Mouse (Mus musculus): ENCODE data around the gene AI854703. TPM values are rescaled to one million over a fixed set of nuclear protein-coding genes. Genes with fewer than 3 reads are reported as not detected.

Gene AI854703
- total and polyA plus RNA-seq, 3 experiments: 0.11 TPM; not detected in 2

DNA sequence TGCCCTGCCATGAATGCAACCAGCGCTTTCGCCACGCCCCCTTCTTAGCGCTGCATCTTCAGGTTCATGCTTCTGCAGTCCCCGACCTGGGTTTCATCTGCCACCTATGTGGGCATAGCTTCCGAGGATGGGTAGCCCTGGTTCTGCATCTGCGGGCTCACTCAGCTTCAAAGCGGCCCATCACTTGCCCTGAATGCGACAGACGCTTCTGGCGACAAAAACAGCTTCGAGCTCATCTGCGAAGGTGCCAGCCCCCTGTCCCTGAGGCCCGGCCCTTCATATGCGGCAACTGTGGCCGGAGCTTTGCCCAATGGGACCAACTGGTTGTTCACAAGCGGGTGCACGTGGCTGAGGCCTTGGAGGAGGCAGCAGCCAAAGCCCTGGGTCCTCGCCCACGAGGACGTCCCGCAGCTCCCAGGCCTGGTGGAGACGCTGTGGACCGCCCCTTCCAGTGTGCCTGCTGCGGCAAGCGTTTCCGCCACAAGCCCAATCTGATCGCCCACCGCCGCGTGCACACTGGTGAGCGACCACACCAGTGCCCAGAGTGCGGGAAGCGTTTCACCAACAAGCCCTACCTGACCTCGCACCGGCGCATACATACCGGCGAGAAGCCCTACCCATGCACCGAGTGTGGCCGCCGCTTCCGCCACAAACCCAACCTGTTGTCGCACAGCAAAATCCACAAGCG lies 29.9 kb upstream of the AI854703 start:
- Histone ChIP-seq H3K27me3 (ENCODE audit: insufficient read depth, low read length) (no peaks in the 10 kb centered on the region; the same call in 1 of the 2 replicates), H3K4me3 (ENCODE audit: low read depth, low read length) (no peak overlapping the region), H3K36me3 (replicated peaks) (no peaks in the 10 kb centered on the region), H3K4me1 (ENCODE audit: insufficient read depth, low read depth, low read length) (no peaks in the 10 kb centered on the region), H3K9me3 (replicated peaks) (no peaks in the 10 kb centered on the region; the same call in 1 of the 2 replicates)
- ATAC-seq (ENCODE audit: extremely low read depth, insufficient number of reproducible peaks, low FRiP score, poor library complexity, severe bottlenecking) (no peak), DNase-seq (ENCODE audit: low spot score) (no peak)
- TF ChIP-seq GATA1 (IDR thresholded peaks at IDR 0.05; ENCODE audit: borderline replicate concordance, low read length) (no peak), GATA2 (IDR thresholded peaks at IDR 0.05; ENCODE audit: borderline replicate concordance, low read depth, low read length) (no peak), CTCF (IDR thresholded peaks at IDR 0.05; ENCODE audit: low read depth, low read length) (no peak), TAL1 (conservative IDR thresholded peaks at IDR 0.05; ENCODE audit: low read depth, low read length) (no peak), POLR2AphosphoS5 (IDR thresholded peaks at IDR 0.05; ENCODE audit: insufficient replicate concordance, low read depth, low read length) (no peak)

- Histone ChIP-seq H3K4me1 (ENCODE audit: insufficient read depth, low read depth, low read length) (no peaks in the 10 kb centered on the region), H3K27me3 (ENCODE audit: insufficient read depth, low read length) (no peaks in the 10 kb centered on the region; the same call in 1 of the 2 replicates), H3K36me3 (replicated peaks) (no peaks in the 10 kb centered on the region), H3K4me3 (ENCODE audit: low read depth, low read length) (no peak overlapping the region), H3K9me3 (replicated peaks) (no peaks in the 10 kb centered on the region; the same call in 1 of the 2 replicates)
- TF ChIP-seq GATA1 (IDR thresholded peaks at IDR 0.05; ENCODE audit: borderline replicate concordance, low read length) (no peak), CTCF (IDR thresholded peaks at IDR 0.05; ENCODE audit: low read depth, low read length) (no peak)
- DNase-seq (ENCODE audit: low spot score) (no peak), ATAC-seq (ENCODE audit: extremely low read depth, insufficient number of reproducible peaks, low FRiP score, poor library complexity, severe bottlenecking) (no peak)
These were observed 29.3 kb upstream of the AI854703 start for GRCm38 (mm10) chr6:48597233-48597625.

DNA sequence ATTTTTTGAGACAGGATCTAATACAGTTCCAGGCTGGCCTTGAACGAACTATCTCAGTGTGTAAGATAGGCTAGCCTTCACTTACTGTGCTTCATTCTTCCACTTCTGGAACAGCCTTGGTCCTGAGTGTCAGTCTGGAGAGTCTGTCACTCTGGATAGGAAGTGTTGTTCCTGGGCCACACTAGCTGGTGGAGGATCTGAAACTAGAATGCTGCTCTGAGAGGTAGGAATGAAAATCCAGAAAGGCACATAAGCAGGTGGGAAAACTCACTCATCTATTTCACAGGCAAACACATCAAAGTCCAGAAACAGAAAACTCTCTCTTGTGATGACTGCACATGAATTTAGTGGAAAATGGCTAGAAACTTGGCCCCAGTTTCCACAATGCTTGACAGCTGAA lies 26.0 kb upstream of the AI854703 start:
- Histone ChIP-seq H3K27me3 (ENCODE audit: insufficient read depth, low read length) (no peaks in the 10 kb centered on the region), H3K9me3 (replicated peaks) (no peaks in the 10 kb centered on the region; the same call in 1 of the 2 replicates), H3K36me3 (replicated peaks) (no peaks in the 10 kb centered on the region), H3K4me1 (ENCODE audit: insufficient read depth, low read depth, low read length) (no peaks in the 10 kb centered on the region), H3K4me3 (ENCODE audit: low read depth, low read length) (no peak overlapping the region)
- DNase-seq (ENCODE audit: low spot score): no peak
- TF ChIP-seq POLR2AphosphoS5 (IDR thresholded peaks at IDR 0.05; ENCODE audit: insufficient replicate concordance, low read depth, low read length) (no peak), GATA2 (IDR thresholded peaks at IDR 0.05; ENCODE audit: borderline replicate concordance, low read depth, low read length) (no peak), TAL1 (conservative IDR thresholded peaks at IDR 0.05; ENCODE audit: low read depth, low read length) (no peak), GATA1 (IDR thresholded peaks at IDR 0.05; ENCODE audit: borderline replicate concordance, low read length) (no peak), CTCF (IDR thresholded peaks at IDR 0.05; ENCODE audit: low read depth, low read length) (no peak)
- ATAC-seq (ENCODE audit: extremely low read depth, insufficient number of reproducible peaks, low FRiP score, poor library complexity, severe bottlenecking): no peak

DNA sequence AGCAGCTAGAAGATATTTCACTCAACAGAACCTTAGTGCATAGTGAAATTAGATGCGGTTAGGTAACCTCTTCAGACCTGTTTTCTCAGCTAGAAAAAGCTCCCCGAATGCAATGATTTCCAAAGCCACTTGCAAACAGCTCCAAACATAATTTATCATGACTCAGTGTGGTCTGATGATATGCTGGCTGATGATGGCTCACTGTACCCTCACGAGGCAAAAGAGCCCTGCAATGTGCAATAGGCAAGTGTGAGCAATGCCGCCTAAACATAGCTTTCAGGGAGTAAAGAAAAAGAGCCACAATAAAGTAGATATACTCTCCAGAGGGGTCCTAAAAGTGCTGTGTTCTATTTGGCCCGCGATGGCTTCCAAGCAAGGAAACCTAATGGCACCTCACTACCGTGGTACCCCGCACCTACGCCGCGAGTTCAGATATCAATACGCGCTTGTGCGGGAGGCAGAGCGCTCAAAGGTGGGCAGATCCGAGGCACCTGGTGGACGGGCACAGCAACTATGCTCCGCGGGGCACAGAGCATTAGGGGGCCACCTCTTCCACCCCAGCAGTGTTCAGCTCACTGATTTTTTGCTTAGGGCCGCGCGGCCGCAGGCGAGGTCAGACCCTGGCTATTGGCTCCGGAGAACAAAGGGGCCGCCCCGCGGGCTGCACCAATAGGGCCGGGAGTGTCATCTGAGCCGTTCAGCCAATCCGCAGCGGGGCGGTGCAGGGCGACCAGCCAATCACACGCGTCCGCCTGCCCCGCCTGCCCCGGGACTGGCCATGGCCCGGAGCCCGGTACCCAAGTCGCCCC lies 25.1 kb upstream of the AI854703 start, which contains the start of gene Zfp775:
Gene Zfp775, plus strand, starts transcription at position 793 of the 809 bp plus-strand sequence.
- TF ChIP-seq TAL1 (conservative IDR thresholded peaks at IDR 0.05; ENCODE audit: low read depth, low read length) (no peak), CTCF (IDR thresholded peaks at IDR 0.05; ENCODE audit: low read depth, low read length) (no peak), GATA2 (IDR thresholded peaks at IDR 0.05; ENCODE audit: borderline replicate concordance, low read depth, low read length) (no peak), POLR2AphosphoS5 (IDR thresholded peaks at IDR 0.05; ENCODE audit: insufficient replicate concordance, low read depth, low read length) (no peak), GATA1 (IDR thresholded peaks at IDR 0.05; ENCODE audit: borderline replicate concordance, low read length) (no peak)
- Histone ChIP-seq H3K4me3 (ENCODE audit: low read depth, low read length) (no peak within 1 kb of the TSS), H3K9me3 (replicated peaks) (no peaks in the 10 kb centered on the region; the same call in 1 of the 2 replicates), H3K36me3 (replicated peaks) (no peaks in the 10 kb centered on the region), H3K27me3 (ENCODE audit: insufficient read depth, low read length) (no peaks in the 10 kb centered on the region), H3K4me1 (ENCODE audit: insufficient read depth, low read depth, low read length) (no peaks in the 10 kb centered on the region)
- ATAC-seq (ENCODE audit: extremely low read depth, insufficient number of reproducible peaks, low FRiP score, poor library complexity, severe bottlenecking) (no peak), DNase-seq (ENCODE audit: low spot score) (no peak)

- Histone ChIP-seq H3K27me3 (ENCODE audit: insufficient read depth, low read length) (no peaks in the 10 kb centered on the region), H3K4me3 (ENCODE audit: low read depth, low read length) (no peak overlapping the region), H3K36me3 (replicated peaks) (no peaks in the 10 kb centered on the region), H3K9me3 (replicated peaks) (no peaks in the 10 kb centered on the region; the same call in 1 of the 2 replicates), H3K4me1 (ENCODE audit: insufficient read depth, low read depth, low read length) (no peaks in the 10 kb centered on the region)
- TF ChIP-seq GATA1 (IDR thresholded peaks at IDR 0.05; ENCODE audit: borderline replicate concordance, low read length) (no peak), GATA2 (IDR thresholded peaks at IDR 0.05; ENCODE audit: borderline replicate concordance, low read depth, low read length) (no peak), CTCF (IDR thresholded peaks at IDR 0.05; ENCODE audit: low read depth, low read length) (no peak), TAL1 (conservative IDR thresholded peaks at IDR 0.05; ENCODE audit: low read depth, low read length) (no peak), POLR2AphosphoS5 (IDR thresholded peaks at IDR 0.05; ENCODE audit: insufficient replicate concordance, low read depth, low read length) (no peak)
- no peak for ATAC-seq (ENCODE audit: extremely low read depth, insufficient number of reproducible peaks, low FRiP score, poor library complexity, severe bottlenecking)
- DNase-seq (ENCODE audit: low spot score): no peak
These were observed 24.4 kb upstream of the AI854703 start for GRCm38 (mm10) chr6:48602080-48602741.

GRCm38 (mm10) chr6:48608124-48608523 lies 18.4 kb upstream of the AI854703 start:
- DNase-seq (ENCODE audit: low spot score): no peak
- Histone ChIP-seq H3K36me3 (replicated peaks) (no peaks in the 10 kb centered on the region), H3K27me3 (ENCODE audit: insufficient read depth, low read length) (no peaks in the 10 kb centered on the region), H3K4me3 (ENCODE audit: low read depth, low read length) (no peak overlapping the region), H3K9me3 (replicated peaks) (no peaks in the 10 kb centered on the region), H3K4me1 (ENCODE audit: insufficient read depth, low read depth, low read length) (no peaks in the 10 kb centered on the region)
- ATAC-seq (ENCODE audit: extremely low read depth, insufficient number of reproducible peaks, low FRiP score, poor library complexity, severe bottlenecking): no peak
- no peak for TF ChIP-seq GATA1 (IDR thresholded peaks at IDR 0.05; ENCODE audit: borderline replicate concordance, low read length)
- TF ChIP-seq CTCF (IDR thresholded peaks at IDR 0.05; ENCODE audit: low read depth, low read length): no peak
- no peak for TF ChIP-seq GATA2 (IDR thresholded peaks at IDR 0.05; ENCODE audit: borderline replicate concordance, low read depth, low read length)
- TF ChIP-seq POLR2AphosphoS5 (IDR thresholded peaks at IDR 0.05; ENCODE audit: insufficient replicate concordance, low read depth, low read length): no peak
- TF ChIP-seq TAL1 (conservative IDR thresholded peaks at IDR 0.05; ENCODE audit: low read depth, low read length): no peak
